Mouse (Mus musculus): Measurements from ENCODE around the gene Agpat3. TPM values are rescaled to one million over a fixed set of nuclear protein-coding genes. Genes with fewer than 3 reads are reported as not detected.
A peak's percentile ranks its signal among the peaks of the same experiment; 100 is the strongest.

Gene Agpat3
- polyA plus RNA-seq, 1 experiment: 36.8 TPM

DNA sequence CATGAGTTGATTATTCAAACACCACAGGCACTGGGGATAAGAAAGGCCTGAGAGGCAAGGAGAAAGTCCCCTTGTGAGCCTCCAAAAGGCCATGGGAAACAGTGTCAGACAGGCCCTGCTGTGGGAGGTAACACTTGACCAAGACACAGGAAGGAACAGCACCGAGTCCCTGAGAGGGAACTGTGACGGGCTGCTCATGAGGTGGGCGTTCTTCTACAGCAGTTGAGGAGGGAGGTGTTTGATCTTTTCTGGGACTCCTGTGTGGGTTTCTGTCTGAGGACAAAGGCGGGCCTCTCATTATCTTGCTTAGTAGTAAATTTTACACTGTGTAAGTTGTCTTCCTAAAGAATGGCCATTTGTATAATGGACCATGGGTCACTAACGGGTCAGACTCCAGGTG is 33.2 kb upstream of the Agpat3 start:
- Histone ChIP-seq H3K27ac (ENCODE audit: insufficient read depth, low read depth, low read length) (no peak overlapping the region), H3K4me3 (ENCODE audit: insufficient read depth, low read length) (no peak overlapping the region), H3K4me1 (ENCODE audit: control insufficient read depth, insufficient read depth, low read length) (peaks cover 16% of the 10 kb centered on the region)
- TF ChIP-seq POLR2A (IDR thresholded peaks at IDR 0.05; ENCODE audit: borderline replicate concordance, low read depth, low read length): no peak
- TF ChIP-seq CTCF (IDR thresholded peaks at IDR 0.05; ENCODE audit: low read depth, low read length): no peak

DNA sequence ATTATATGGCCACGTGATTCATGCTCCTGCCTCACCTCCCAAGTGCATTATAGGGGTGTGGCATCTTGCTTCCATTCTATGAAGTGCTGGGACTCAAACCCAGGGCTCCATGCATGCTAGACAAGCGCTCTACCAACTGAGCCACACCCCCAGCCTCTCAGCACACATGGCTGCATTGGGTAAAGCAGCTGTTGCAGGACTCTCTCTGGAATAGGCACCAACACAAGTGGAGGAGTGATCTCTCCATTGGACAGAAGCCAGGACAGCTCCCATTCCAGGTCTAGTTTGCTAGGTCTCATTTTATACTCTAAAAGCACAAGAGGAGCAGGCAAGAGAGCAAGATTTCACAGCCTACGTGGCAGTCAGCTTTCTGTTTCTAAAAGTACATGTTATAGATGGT is 31.3 kb upstream of the Agpat3 start:
- no peak overlapping the region for H3K4me3 ChIP-seq (ENCODE audit: insufficient read depth, low read length)
- peaks cover 8% of the 10 kb centered on the region for H3K4me1 ChIP-seq (ENCODE audit: control insufficient read depth, insufficient read depth, low read length)
- no peak overlapping the region for H3K27ac ChIP-seq (ENCODE audit: insufficient read depth, low read depth, low read length)
- TF ChIP-seq POLR2A (IDR thresholded peaks at IDR 0.05; ENCODE audit: borderline replicate concordance, low read depth, low read length): no peak
- no peak for TF ChIP-seq CTCF (IDR thresholded peaks at IDR 0.05; ENCODE audit: low read depth, low read length)

DNA sequence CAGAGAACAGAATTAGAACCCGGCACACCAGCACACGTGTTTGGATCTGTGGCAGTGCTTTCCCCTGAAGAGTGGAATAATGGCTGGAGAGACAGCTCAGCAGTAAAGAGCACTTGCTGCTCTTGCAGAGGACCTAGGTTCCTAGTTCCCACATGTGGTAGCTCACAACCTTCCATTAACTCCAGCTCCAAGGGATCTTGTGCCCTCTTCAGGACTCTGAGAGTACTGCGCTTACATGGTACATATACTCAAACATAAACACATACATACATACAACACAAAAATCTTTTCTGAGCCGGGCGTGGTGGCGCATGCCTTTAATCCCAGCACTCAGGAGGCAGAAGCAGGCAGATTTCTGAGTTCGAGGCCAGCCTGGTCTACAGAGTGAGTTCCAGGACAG is 26.2 kb upstream of the Agpat3 start:
- Histone ChIP-seq H3K27ac (ENCODE audit: insufficient read depth, low read depth, low read length) (no peak overlapping the region), H3K4me3 (ENCODE audit: insufficient read depth, low read length) (no peak overlapping the region), H3K4me1 (ENCODE audit: control insufficient read depth, insufficient read depth, low read length) (peaks cover 2% of the 10 kb centered on the region; the same call in 1 of the 2 replicates)
- no peak for TF ChIP-seq POLR2A (IDR thresholded peaks at IDR 0.05; ENCODE audit: borderline replicate concordance, low read depth, low read length)
- no peak for TF ChIP-seq CTCF (IDR thresholded peaks at IDR 0.05; ENCODE audit: low read depth, low read length)

DNA sequence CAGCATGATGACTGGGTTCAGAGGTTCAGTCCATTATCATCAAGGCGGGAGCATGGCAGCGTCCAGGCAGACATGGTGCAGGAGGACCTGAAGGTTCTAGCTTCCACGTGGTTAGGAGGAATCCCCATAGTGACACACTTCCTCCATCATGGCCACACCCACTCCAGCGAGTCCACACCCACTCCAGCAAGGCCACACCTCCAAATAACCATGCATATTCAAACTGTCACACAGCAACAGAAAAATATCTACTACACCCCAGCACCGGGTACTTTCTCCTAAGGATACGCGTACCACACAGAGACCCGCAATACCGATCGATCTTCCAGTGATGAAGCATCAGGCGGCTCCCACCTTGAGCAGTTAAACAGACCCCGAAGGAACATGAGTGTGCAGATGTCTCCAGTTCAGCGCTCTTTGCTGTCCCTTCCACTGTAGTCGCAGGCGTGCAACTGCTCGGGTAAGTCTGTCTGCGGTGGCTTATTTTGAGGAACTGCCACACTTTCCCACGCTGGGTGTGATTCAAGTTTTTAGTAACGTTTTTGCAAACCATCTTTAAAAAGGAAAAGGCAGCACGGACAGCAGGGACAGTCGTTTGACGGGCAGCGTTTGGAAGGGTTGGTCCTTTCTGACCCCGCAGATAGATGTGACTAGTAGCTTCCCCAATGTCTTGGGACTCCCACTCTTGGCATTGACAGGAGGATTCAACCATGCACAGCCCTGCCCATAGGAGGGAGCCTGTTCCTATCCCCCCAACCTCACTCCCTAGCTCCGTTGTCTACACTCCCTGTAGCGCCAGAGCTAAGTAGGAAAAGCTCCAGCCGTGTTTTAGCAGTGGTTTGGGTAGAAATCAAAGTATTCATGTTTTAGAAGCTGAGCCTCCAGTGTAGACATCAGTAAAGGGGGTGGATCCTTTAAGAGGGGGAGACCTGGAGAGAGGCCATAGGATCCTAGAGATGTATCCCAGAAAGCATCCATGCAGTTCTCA is 20.7 kb upstream of the Agpat3 start:
- Histone ChIP-seq H3K4me3 (ENCODE audit: insufficient read depth, low read length) (peak overlapping the region; percentile 36), H3K4me1 (ENCODE audit: control insufficient read depth, insufficient read depth, low read length) (peaks cover 20% of the 10 kb centered on the region), H3K27ac (ENCODE audit: insufficient read depth, low read depth, low read length) (peak overlapping the region; percentile 23; the same call in 1 of the 2 replicates)
- TF ChIP-seq CTCF (IDR thresholded peaks at IDR 0.05; ENCODE audit: low read depth, low read length): no peak
- no peak for TF ChIP-seq POLR2A (IDR thresholded peaks at IDR 0.05; ENCODE audit: borderline replicate concordance, low read depth, low read length)

DNA sequence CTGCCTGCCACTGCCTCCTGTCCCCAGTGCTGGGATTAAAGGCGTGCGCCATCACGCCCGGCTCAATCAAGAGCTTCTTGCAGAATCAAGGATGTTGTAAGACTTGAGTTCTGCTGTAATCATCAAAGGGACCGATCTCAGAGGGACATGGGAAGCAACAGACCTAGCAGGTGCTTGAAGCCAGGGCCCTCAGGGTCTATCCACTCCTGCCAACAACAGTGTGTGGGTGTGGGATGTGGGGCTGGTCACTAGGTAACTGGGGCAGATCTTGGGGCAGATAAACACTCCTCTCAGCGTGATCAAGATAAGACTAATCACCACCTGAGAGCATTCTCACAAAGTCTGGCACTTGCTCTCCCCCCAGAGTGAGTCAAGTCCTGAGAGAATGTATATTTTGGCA is 19.5 kb upstream of the Agpat3 start:
- no peak overlapping the region for H3K27ac ChIP-seq (ENCODE audit: insufficient read depth, low read depth, low read length)
- H3K4me1 ChIP-seq (ENCODE audit: control insufficient read depth, insufficient read depth, low read length): peaks cover 28% of the 10 kb centered on the region
- TF ChIP-seq POLR2A (IDR thresholded peaks at IDR 0.05; ENCODE audit: borderline replicate concordance, low read depth, low read length) (no peak), CTCF (IDR thresholded peaks at IDR 0.05; ENCODE audit: low read depth, low read length) (no peak)
- H3K4me3 ChIP-seq (ENCODE audit: insufficient read depth, low read length): no peak overlapping the region

DNA sequence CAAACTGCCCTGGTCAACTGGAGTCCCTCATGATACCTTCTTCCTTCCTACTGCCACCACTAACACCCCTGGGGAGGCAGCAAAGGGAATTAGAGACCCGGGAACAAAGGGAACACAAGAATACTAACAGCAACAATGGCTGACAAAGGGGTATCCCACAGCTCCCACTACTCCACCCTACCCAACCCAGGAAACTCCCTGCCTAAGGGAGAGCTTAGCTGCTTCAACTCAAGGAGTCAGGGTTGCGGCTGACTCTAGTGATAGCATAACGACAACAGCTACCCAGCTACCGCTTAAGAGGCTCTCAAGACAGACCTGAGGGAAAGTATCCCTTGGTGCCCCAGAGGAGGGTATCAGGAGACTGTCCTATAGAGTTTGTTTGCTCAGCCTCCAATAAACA is 15.3 kb upstream of the Agpat3 start:
- no peak overlapping the region for H3K27ac ChIP-seq (ENCODE audit: insufficient read depth, low read depth, low read length)
- H3K4me1 ChIP-seq (ENCODE audit: control insufficient read depth, insufficient read depth, low read length): peaks cover 43% of the 10 kb centered on the region
- H3K4me3 ChIP-seq (ENCODE audit: insufficient read depth, low read length): no peak overlapping the region
- no peak for TF ChIP-seq POLR2A (IDR thresholded peaks at IDR 0.05; ENCODE audit: borderline replicate concordance, low read depth, low read length)
- no peak for TF ChIP-seq CTCF (IDR thresholded peaks at IDR 0.05; ENCODE audit: low read depth, low read length)

DNA sequence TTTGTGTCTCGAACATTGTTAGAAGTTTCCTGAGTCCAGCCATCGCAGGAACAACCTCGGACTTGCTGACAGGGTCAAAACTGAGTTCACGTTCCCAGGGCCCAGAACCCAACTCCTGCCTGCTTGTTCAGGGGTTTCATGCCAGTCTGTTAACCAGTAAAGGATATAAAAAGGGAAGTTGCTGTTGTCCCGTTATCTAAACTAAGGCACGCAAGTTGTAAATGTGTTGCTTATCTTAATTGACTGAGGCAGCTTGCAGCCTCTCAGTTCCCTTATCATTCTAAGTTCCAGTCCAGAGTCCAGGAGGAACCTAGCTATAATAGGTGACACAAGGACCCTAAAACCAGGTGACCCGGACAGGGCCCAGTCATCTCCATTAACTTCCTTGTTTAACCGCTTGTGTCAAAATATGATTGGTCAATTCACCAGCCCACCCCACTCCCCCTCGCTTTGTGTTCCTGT is 14.6 kb upstream of the Agpat3 start:
- Histone ChIP-seq H3K4me3 (ENCODE audit: insufficient read depth, low read length) (no peak overlapping the region), H3K4me1 (ENCODE audit: control insufficient read depth, insufficient read depth, low read length) (peaks cover 42% of the 10 kb centered on the region), H3K27ac (ENCODE audit: insufficient read depth, low read depth, low read length) (peak overlapping the region; percentile 17)
- TF ChIP-seq CTCF (IDR thresholded peaks at IDR 0.05; ENCODE audit: low read depth, low read length): no peak
- no peak for TF ChIP-seq POLR2A (IDR thresholded peaks at IDR 0.05; ENCODE audit: borderline replicate concordance, low read depth, low read length)

DNA sequence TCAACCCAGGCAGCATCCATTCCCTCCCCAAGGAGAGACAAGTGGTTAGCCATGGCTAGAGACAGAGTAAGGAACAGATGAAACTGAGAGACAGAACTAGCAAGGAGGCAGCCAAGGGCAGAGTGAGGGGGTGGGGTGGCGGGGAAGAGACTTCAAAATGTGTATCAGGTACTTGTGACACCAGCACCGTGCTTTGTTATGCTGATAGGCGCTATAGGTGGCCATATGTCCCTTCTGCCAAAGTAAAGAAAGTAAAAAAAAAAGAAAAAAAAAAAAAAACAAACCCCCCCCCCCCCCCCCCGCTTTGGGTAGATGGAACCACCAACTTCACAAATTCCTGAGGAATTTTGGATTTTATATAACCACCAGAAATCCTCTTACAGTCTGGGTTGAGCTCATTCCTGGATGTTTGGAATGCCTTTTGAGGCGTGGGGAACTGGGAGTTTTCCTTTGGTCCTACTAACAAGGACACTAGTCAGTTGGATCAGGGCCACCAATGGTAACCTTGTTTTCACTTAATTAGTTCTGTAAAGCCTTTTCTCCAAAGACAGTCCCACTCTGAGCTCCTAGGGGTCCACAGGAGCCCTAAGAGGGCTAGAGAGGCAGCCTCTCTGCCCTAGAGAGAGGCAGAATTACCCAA is 14.0 kb upstream of the Agpat3 start:
- no peak for TF ChIP-seq CTCF (IDR thresholded peaks at IDR 0.05; ENCODE audit: low read depth, low read length)
- TF ChIP-seq POLR2A (IDR thresholded peaks at IDR 0.05; ENCODE audit: borderline replicate concordance, low read depth, low read length): no peak
- H3K27ac ChIP-seq (ENCODE audit: insufficient read depth, low read depth, low read length): peak overlapping the region; percentile 17
- H3K4me3 ChIP-seq (ENCODE audit: insufficient read depth, low read length): no peak overlapping the region
- peaks cover 43% of the 10 kb centered on the region for H3K4me1 ChIP-seq (ENCODE audit: control insufficient read depth, insufficient read depth, low read length)

DNA sequence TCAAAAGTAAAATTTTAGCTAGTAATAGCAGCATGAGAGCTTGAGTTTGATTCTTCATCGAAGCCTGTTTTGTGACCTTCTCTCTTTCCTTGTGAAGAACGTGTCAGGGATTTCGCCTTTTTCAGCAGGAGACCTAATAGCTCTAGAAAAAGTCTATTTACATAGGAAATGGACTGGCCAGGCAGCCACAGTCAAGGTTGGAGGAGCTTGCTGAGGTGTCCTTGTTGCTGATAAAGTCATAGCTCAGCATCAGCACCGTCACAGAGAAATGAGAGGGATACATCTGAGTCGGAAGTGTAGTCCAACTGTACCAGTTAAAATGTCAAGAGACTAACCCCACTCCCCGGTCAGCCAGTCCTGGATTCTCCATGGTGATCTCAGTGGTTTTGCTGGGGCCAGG is 13.3 kb upstream of the Agpat3 start:
- peaks cover 44% of the 10 kb centered on the region for H3K4me1 ChIP-seq (ENCODE audit: control insufficient read depth, insufficient read depth, low read length)
- H3K4me3 ChIP-seq (ENCODE audit: insufficient read depth, low read length): no peak overlapping the region
- TF ChIP-seq CTCF (IDR thresholded peaks at IDR 0.05; ENCODE audit: low read depth, low read length) (no peak), POLR2A (IDR thresholded peaks at IDR 0.05; ENCODE audit: borderline replicate concordance, low read depth, low read length) (no peak)
- H3K27ac ChIP-seq (ENCODE audit: insufficient read depth, low read depth, low read length): no peak overlapping the region

DNA sequence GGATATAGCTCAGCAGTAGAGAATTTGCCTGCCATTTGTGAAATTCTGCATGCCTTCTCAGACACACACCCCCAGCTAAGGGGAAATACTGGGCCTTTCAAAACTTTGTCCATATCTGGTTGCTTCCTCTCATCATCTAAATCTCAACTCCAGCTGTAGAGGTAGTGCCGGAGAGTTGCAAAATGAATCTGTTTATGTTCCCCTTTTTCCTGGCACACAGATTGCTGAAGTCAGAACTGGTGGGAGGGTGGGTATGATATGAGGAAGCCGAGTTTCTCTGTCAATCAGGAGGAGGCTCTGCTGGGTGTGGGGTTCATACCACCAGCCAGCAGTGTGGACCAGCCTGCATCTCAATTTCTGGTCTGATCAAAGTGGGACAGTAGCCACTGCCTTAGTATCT is 11.8 kb upstream of the Agpat3 start:
- no peak for TF ChIP-seq CTCF (IDR thresholded peaks at IDR 0.05; ENCODE audit: low read depth, low read length)
- TF ChIP-seq POLR2A (IDR thresholded peaks at IDR 0.05; ENCODE audit: borderline replicate concordance, low read depth, low read length): no peak
- H3K4me1 ChIP-seq (ENCODE audit: control insufficient read depth, insufficient read depth, low read length): peaks cover 53% of the 10 kb centered on the region
- H3K27ac ChIP-seq (ENCODE audit: insufficient read depth, low read depth, low read length): peak overlapping the region; percentile 34; the same call in 1 of the 2 replicates
- H3K4me3 ChIP-seq (ENCODE audit: insufficient read depth, low read length): no peak overlapping the region
